Mouse (Mus musculus) heart, postnatal 0 days (tissue): ENCODE results near the gene Rrbp1.
A peak's percentile ranks its signal among the peaks of the same experiment; 100 is the strongest.

ENCODE experiments used
- CTCF ChIP-seq: IDR thresholded peaks from 2 replicates; pipeline ENCODE4 v1.5.1; 2016; ENCODE audit warnings: antibody characterized with exemption, control low read depth, low read depth
- EP300 ChIP-seq: IDR thresholded peaks from 2 replicates; pipeline ENCODE4 v1.6.1; 2016; ENCODE audit warnings: antibody characterized with exemption, low read depth

DNA sequence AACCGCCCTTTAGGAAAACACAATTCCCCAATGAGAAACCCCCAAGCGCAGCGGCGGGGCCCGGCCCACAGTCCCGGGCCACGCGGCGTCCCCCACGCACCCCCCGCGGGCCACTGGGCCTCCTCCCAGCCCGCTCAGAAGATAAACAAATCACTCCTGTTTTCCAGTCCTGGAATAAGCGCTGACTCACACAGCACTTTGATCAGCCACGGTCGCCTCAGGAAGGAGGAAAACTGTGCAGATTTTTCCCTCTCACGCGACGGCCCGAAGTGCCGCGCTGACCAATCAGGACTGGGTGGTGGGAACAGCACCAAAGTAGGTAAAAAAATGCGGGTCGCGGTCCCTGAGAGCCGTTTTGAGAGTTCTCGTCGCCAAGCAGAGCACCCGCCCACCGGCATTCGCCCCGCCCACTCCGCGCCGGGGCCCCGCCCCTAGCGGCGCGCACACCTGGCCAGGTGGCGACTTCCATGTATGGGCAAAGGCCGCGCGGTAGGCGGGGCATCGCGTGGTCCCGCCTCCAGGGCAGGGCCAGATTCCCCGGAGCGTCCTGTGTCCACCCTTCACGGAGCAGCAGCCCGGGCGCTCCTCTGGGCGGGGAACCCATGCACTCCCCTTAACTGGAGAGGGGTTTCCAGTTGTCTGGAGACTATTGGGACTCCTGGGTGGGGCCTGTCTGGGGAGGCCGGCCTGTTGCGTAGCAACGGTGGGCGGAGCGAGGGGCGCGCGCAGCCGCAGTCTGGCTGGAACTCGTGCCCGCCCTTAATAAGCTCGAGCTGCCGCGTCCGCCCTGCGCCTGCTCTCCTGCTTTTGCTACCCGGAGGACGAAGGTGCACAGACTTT is 96.1 kb downstream of the Rrbp1 start, which contains the start of gene Dstn:
- no peak for TF ChIP-seq CTCF
- TF ChIP-seq EP300: peak; percentile 31; the same call in 1 of the 2 replicates
